Mouse (Mus musculus): ENCODE results near the gene Rgs6.

GRCm38 (mm10) chr12:82552376-82552775 lies 35.7 kb upstream of the Rgs6 start:
- TF ChIP-seq EP300 (IDR thresholded peaks at IDR 0.05; ENCODE audit: insufficient read depth, low read depth, low read length) (no peak), CTCF (IDR thresholded peaks at IDR 0.05) (no peak)

All from heart, adult 2 months (tissue).